Mouse (Mus musculus): ENCODE measurements around the gene Prss56.

Prss56 gene

DNA sequence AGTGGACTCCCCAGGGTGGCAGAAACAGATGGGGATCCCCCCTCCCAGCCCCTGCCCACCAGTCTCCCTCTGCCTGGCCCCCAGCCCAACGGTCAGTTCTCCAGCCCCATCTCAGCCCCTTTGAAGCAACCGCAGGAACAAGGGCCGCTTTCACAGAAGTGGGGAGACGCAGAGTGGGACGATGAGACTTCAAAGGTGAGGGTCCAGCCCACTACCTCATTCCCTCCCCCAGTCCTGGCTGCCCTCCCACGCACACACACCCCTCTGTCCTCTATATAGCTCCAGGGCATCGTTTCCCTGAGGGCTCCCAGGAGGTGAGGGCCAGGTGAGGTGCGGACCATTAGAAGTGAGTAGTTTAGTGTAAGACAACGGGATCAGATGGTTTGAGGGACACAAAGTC lies at the start of gene Prss56:
TSS of gene Prss56 (plus strand) at position 301 of the 400 bp plus-strand sequence.
- DNase-seq = no peak

DNA sequence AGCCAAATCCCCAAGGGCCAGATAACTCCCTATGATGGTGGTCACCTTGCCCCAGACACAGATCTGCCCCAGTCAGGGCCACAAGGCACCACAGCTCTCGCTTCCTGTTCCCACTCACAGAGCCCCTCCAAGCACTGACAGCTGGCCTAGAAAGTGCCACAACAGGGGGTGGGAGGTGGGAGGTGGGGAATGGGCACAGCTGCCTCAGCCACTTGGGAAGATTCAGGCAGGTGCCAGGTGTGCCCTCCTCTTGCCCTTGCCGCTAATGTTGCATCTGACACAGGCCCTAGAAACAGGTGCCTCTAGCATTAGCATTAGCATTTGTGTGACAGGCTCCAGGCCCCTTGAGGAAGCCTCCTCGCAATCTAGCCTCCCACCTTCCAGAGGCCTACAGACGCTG lies 41.6 kb upstream of the Prss56 start:
- DNase-seq = no peak

DNA sequence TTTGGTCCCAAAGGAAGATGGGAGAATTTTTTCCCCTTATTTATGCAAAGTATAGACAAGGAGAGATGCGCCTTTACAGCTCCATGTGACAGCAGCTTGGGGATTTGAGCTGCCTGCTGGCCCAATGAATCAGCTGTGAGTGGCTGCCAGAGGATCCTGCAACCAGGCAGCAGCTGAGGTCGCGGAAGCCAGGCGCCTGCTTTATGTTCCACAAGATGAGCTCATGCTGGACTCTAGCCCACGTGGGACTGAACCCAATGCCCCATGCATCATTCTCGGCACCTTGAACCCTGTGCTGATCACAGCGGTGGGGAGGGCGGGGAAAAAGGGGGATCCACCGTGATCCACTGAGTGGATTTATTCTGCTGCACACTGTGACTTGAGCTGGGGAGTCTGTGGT lies 40.7 kb upstream of the Prss56 start:
- no peak for DNase-seq

DNA sequence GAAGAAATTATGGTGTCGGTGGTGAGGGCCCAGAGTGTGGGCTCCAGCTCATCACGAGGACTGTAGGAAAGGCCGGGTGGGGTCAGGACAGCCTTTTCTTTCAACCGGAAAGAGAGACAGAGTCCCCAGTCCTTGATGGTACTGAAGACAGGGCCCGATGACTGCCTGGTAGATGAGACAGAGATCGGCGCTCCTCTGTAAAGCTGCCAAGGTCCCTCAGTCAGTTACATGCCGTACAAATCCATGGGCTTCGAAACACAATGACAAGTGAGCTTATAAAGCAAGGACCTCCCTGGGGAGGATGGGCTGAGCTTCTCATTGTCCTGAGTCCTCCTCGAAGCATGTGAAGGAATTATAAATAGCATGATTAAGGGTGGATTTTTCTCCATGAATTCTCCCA lies 40.0 kb upstream of the Prss56 start:
- no peak for DNase-seq

DNA sequence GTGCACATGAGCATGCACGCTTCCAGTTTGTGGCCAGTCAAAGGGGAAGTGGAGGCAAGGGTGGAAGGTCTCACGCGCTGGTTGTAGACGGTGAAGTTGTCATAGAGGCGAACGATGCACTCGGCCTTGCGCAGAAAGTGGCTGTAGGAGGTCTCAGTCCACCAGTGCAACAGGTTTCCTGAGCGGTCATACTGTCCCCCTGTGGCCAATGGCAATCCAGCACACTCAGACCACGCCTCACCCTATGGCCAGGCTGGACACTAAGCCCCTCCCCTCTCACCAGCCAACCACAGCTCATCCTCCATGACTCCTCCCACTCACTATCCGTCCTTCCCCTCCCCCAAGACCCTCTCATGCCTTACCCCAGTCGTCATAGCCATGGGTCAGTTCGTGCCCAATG lies 33.7 kb upstream of the Prss56 start:
- DNase-seq = no peak

DNA sequence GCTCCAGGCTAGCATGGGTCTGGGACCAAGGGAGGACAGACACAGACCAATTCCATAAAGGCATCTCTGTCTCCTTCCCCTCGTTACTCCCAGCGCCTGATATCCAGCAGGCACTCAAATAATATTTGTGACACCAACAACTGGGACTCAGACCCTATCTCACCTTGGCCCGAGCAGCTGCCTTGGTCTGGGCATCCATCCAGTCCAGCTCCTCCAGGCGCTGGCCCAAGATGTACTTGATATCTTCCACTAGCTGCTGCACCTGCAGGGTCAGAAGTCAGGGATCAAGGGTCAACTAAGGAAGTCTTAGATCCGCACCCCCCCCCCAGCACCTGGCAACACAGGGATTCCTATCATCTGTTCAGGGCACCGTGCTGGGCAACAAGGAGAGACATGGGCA lies 31.8 kb upstream of the Prss56 start:
- DNase-seq = no peak

DNA sequence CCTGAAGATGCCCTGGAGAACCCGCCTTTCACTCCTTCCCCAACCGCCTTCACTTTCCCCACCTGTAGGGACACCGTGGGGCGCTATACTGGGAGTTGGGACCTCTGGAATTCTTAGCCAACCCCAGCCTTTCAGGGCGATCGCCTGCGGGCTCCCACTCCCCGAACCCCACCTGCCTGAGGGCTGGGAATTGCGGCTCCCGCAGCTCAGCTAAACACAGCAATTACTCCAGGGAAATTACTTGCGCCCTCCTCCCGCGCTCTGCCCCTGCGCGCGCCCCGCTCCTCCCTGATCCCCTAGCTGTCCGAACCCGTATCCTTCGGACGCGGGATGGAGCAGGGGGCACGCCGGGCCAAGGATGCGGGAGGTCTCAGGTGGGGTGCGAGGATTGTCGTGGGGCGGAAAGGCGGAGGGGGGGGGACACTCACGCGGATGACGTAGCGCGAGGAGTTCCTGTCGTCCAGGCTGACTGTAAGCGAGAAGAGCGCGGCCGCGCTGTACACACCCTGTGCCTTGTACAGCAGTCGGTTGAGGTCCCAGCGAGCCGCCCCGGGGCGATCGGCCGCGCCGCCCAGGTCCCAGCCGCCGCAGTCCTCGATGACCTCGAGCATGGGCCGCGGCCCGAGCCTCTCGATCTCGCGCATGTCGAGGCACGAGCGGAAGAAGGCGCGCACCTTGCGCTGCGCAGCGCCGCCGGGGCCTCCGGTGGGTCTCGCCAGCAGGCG lies 29.2 kb upstream of the Prss56 start:
- DNase-seq = no peak

DNA sequence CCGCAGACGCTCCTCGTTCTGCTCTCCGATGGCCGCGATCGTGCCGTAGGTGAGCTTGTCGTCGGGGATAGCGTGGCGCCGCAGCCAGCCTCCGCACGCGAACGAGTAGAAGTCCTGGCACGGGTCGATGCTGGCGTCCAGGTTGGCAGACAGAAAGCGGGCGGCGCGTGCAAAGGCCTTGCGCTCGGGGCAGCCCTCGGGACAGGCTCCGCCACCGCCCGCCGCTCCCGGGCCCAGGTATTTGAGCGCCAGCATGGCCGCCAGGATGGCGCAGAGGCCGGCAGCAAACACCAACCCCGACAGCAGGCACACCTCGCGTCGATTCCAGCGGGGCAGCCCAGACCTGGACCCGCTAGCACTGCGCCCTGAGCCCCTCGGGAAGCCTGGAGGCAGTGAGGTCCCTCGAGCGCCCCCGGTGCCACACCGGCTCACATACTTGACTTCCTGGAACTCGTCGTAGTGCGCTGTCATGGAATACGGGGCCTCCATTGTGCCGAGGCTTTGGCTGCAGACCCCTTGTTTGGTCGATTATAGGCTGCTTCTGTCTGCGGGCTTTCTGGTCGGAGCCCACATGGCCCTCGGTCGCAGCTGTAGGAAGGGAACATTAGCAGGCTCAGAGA lies 28.5 kb upstream of the Prss56 start:
- no peak for DNase-seq

DNA sequence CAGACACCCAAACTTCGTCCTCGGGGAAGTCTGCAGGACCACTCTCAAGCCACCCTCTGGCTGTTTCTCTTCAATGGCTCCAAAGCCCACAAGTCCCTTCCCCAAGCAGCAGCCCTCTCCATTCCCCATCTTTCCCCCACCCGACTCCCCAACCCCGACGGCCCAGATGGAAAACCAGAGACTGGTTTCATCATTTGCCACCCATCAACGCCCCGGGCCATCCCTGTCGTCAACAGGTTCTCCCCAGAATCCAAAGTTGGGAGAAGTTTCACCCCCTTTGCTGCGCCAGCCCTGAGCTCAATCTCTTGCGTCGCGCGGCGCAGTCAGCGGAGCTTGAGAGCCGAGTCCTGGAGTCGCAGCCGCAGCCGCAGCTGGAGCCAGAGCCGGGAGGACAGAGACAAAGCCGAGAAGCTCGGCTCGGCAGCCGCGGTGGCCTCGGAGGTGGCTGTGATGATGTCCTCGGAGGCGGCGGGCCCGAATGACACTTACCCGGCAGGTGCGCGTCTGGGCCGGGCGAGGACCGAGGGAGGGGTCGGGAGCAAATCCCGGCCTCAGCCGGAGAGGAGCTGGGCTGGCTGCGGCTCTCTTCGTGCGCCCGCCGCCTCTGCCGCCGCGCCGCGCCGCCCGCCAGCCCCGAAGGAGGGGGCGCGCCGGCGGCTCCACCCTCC lies 27.4 kb upstream of the Prss56 start:
- no peak for DNase-seq

DNA sequence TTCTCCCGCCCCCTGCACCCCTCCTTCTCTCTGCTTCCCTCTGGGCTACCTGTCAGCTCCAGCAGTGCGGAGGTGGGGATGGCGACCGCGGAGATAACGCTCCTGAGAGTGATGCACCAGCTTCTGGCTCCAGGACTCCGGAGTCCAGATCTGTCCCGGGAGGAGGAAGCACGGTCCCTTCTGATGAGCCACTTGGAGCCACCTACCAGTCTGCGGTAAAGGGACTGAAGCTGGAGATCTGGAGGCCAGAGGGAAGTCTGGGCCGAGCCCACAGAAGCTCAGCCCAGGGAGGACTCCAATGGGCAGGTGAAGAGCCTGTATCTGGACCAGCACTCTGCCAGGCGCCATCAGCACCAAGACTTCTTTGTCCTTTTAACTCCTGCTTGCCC lies 26.9 kb upstream of the Prss56 start, which contains the start of gene Ecel1:
TSS of gene Ecel1 (minus strand) at position 323 of the 389 bp plus-strand sequence.
- no peak for DNase-seq

DNA sequence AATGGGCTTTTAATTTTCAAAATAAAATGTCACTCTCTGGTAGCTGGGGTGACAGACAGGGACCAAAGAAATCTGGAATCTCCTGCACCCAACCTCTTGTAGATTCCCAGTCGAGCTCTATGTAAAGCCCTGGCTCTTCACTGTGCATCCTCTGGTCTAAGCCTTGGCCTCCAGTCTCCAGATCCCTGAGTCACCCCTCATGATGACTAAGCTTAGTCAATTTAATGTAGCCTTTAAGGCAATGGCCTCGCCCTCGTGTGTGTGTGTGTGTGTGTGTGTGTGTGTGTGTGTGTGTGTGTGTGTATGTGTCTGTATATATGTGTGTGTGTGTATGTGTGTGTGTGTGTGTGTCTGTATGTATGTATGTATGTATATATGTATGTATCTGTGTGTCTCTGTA lies 23.7 kb upstream of the Prss56 start:
- DNase-seq = no peak

DNA sequence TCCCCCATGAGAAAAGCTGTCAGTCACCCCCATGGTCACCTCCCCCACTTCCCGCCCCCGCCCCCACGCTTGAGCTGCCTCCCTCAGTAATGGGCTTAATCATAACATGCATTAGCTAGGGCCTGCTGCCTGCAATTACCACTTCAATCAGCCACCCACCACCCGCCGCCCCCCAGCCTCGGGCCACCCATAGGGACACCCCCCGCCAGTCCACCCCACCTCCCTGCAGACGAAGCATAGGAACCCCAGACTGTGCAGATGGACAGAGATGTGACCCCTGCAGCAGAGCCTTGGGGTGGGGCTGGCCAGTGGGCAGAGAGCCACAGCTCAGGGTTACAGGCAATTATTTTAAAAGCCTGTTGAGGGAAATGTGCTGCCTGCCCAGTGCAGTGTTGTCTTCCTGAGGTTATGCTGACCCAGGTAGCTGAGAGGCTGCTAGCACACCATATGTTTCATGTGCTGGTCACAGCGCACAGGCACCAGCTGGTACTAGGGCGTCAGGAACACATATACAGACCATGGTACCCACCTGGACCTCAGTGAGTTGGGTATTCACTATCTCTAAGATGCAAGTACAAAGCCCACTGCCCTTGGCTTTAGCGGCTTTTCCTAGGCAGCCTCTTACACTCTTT lies 18.8 kb upstream of the Prss56 start:
- DNase-seq = no peak

DNA sequence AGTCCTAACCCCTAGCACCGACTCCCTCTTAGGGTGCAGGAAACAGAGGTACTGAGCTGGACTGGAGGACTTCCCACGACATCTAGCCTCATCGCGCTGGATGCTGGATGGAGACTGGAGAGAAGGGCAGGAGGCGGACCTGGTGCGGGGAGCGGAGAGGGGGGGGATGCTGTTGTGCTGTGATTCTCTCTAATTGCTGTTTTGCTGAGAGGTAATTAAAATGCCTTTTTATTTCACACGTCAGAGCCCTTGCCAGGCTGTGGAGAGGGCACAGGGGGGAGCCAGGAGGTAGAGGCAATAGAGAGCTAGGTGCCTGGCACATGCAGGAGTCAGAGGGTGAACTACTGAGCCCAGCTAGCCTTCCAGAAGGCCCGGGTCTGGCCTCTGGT lies 18.3 kb upstream of the Prss56 start:
- no peak for DNase-seq

DNA sequence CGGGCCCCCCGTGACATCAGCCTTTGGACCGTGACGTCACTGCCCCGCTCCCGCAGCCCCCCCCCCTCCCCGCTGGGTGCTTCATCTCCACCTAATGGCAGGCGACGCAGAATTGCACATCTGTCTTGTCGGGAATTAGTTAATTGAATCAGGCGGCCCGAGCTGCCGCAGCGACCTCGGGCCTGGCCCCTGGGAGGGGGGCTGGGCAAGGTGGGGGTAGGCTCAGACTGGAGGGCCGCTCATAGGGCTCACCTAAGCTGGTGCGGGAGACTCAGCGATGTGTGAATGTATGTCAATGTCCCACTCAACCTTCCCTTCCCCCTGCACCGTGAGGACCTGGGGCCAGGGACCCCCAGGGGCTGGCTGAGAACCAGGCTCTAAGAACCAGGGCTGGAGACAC lies 12.7 kb upstream of the Prss56 start:
- DNase-seq = no peak

DNA sequence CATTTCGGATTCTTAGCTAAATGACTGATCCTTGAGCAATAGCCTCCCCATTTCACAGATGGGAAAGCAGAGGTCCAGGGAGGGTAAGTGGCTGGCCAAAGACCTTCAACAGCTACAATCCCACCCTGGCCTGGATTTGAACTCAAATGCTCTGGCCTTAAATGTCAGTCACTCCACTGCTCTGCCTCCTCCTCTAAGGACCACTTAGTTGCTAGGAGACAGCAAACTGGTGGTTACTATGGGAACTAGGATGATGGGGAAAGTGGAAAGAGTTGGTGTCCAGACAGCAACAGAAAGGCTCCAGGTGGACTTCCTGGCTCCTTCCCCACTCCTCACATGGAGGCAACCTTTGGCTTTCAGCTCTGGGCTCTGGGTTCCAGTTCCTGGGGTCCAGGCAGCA lies 11.8 kb upstream of the Prss56 start:
- DNase-seq = no peak

DNA sequence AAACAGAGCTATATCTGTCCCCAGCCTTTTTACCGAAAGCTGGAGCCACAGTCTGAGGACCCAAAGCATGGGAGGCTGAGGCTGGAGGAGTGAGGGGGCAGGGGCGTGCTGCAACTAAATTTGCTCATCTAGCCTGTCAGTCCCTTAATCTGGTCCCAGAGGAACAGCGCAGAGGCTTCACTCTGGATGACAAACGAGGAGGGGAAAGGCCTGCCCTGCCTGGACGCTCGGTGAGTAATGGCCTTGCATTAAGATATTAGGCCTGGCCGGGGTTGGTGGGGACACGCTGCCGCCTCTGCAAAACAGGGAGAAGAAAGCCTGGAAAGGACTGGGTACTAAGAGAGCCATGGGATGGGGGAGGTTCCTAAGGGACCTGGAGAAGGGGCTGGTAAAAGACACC lies 10.8 kb upstream of the Prss56 start:
- DNase-seq = no peak

DNA sequence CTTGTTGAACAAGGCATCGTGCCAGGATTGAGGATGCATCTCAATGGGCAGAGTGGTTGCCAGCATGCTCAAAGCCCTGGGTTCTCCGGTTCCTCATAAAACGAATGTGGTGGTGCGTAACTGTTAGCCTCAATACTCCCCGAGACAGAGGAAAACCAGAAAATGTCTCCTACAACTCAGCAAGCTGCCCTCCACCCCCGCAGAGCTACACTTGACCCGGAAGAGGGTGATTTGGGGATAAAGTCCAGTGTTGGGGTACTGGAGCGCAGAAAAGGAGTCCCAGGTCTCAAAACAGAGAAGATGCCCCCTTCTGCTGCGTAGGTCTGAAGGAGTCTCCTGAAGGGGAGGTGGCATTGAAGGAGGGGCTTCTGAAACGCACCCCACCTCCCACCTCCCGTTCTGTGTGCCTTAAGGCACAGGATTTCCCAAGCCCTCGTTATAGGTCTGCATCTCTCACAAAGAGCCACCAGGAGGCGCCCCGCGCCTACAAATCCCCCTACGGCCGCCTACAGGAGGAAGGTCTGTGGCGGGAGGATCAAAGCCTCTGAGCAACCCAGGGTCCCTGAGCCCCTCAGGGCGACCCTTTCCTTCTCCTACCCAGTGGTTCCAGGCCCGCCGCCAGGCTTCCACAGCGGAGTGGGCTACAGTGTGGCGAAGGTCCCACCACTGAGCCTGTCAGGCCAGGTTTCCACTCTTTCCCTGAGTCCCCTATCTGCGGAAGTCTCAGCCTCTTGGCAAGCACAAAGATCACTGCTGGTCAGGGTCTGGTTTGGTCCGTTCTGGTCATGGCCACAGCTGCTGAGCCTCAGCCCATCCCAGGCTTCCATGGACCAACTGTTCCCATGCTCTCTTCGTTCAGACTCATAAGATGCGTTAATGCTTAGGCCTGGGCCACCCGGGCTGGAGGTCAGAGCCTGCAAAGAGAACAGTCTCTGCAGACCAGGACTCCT lies 8.8 kb upstream of the Prss56 start:
- DNase-seq = peak; percentile 73

DNA sequence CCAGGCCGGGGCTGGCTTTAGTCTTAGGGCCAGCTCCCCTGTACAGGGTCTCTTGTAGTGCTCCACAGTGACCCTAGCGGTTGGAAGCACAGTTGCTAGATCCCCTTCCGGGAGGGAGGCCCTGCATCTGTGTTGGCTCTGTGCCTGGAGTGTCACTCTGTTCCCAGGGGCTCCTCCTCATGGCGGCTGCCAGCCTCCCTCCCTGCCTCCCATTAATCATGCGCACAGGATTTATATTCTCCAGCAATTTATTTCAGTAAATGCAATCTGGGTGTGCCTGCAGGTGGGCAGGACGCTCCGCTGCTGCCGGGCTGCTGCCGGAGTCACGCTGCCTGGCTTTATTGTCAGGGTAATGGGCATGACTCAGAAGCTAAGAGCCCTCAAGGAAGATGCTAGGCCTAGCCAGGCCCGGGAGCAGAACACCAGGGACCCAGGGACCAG lies 7.2 kb upstream of the Prss56 start:
- peak; percentile 24 for DNase-seq

DNA sequence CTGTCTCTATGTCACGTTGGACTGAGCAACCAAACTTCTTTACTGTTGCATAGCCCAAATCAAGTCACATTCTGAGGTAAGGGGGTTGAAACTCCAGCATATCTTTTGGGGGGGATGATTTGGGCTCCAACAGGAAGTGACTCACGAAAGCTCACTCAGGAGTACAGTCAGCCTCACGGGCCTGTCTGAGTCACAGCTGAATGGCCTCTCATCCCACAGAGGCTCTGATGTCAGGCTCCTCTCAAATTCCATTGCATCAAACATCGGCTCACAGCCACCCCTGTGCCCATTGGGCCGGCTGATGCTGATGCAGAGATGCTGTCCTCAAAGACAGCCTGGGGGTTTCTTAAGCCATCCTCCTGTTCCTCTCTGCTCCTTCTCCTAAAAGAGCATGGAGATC lies 2.2 kb upstream of the Prss56 start:
- no peak for DNase-seq

DNA sequence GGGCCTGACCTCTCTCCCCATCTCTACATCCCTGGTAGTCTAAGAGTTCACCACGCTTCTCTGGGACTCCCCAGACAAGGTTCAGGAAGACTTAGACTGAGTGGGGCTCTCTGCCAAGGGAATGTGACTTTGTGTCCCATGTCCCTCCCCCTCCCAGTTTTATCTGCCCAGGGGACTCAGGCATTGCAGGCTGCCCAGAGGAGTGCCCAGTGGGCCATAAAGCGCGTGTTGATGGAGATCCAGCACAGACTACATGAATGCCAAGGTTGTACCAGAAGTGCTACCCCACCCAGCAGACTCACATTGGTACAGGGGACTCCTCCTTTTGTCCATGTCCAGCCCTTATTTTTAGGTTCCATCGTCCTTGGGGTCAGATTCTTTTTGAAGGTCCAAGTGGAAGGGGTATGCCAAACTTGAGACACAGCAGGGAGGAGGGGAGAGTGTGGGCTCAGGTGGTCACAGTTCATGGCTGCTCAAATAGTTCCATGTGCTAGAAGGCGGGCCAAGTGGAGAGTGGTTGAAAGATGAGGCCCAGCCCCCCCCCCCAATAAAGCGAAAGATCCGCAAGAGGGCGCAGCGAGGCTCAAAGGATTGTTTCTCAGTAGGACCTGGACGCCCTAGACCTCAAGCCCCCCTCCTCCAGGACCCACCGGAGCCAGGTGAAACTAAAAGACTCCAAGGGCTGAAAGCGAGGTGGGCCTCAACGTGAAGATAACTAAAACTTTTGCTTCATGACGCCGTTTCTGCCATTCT lies 1.1 kb downstream of the Prss56 start:
- no peak for DNase-seq

DNA sequence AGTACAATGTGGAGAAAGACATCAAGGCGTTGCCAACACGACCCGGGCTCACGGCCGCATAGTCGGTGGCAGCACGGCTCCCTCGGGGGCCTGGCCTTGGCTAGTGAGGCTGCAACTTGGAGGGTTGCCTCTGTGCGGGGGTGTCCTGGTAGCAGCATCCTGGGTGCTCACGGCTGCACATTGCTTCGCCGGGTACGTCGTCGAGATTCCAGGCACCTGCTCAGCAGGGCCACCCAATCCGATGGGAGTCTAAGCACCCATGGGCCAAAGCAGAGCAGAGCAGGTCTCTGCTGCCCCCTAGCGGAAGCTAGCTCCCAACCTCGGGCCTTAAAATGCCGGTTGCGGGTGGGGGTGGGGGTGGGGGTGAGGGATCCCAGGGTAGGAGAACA lies 1.6 kb downstream of the Prss56 start:
- DNase-seq = peak; percentile 81

DNA sequence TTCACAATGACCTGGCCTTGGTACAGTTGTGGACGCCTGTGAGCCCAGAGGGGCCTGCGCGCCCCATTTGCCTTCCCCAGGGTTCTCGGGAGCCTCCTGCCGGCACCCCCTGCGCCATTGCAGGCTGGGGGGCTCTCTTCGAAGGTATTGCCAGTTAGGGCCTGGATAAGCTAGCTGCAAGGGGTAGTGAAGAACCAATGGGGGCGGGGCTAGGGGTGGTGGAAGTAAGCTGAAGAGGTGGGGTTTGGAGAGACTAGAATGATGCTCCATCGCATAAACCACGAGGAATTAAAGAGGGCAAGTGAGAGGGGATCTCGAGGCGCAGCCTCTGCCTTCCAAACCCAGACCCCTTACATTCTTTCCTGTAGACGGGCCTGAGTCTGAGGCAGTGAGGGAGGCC lies 2.4 kb downstream of the Prss56 start:
- DNase-seq = no peak

All from lung, postnatal 36 days (tissue).